In genomic region chr11:100939512-100940151, GRCm38 (mm10) we compare ENCODE assay signal across 8 mouse cellular contexts. TPM values are rescaled to one million over a fixed set of nuclear protein-coding genes. Genes with fewer than 3 reads are reported as not detected.
DNase-seq lines count a peak whose midpoint lies in the region; ATAC-seq and TF ChIP-seq lines count a peak whose summit lies in the region.

Gene Stat3, minus strand, starts transcription at chr11:100939540.

- dilution Hi-C loops in CH12.LX (cut with MboI; ENCODE audit: extremely low pct_ligation_motif_present, extremely low pct_unique_long_range_greater_than_20kb, low sequenced_read_pairs), result no loop called here

- H3K36me3 ChIP-seq in CH12.LX (replicated peaks in 1 of 2; ENCODE audit: control insufficient read depth in 1 of 2, insufficient read depth in 1 of 2, low read length in 1 of 2), result peaks cover 0 to 9% of the 10 kb centered on the region in 2 experiments
- no peaks in the 10 kb centered on the region for H3K36me3 ChIP-seq in forebrain, embryonic 10.5 days (replicated peaks)
- H3K36me3 ChIP-seq in heart, postnatal 0 days (replicated peaks; ENCODE audit: control insufficient read depth, insufficient read depth, low read length), result no peaks in the 10 kb centered on the region
- H3K36me3 ChIP-seq in liver, embryonic 16.5 days (ENCODE audit: control insufficient read depth, insufficient read depth), result no peaks in the 10 kb centered on the region
- no peaks in the 10 kb centered on the region for H3K36me3 ChIP-seq in neural tube, embryonic 13.5 days
- H3K36me3 ChIP-seq in testis, adult 2 months (ENCODE audit: control insufficient read depth, insufficient read depth, low read length), result no peaks in the 10 kb centered on the region

- H3K4me1 ChIP-seq in CH12.LX (ENCODE audit: control insufficient read depth in 1 of 2, insufficient read depth in 2 of 2), result peaks cover 12 to 44% of the 10 kb centered on the region in 2 experiments
- peaks cover 27% of the 10 kb centered on the region for H3K4me1 ChIP-seq in forebrain, embryonic 10.5 days
- peaks cover 31% of the 10 kb centered on the region for H3K4me1 ChIP-seq in heart, postnatal 0 days (ENCODE audit: control insufficient read depth, insufficient read depth)
- H3K4me1 ChIP-seq in liver, embryonic 16.5 days (ENCODE audit: control insufficient read depth, low read depth, low read length), result peaks cover 41% of the 10 kb centered on the region
- peaks cover 41% of the 10 kb centered on the region for H3K4me1 ChIP-seq in neural tube, embryonic 13.5 days (replicated peaks)
- H3K4me1 ChIP-seq in testis, adult 2 months (ENCODE audit: control insufficient read depth, insufficient read depth, low read length), result peaks cover 2% of the 10 kb centered on the region

- in situ Hi-C loops in CH12.LX (cut with MboI; ENCODE audit: low pct_ligation_motif_present, low pct_unique_long_range_greater_than_20kb, low sequenced_read_pairs), result no loop called here

- peak; percentile 93 for TF ChIP-seq POLR2A in CH12.LX (IDR thresholded peaks at IDR 0.05; ENCODE audit: low read depth, low read length)
- TF ChIP-seq POLR2A in testis, adult 2 months (IDR thresholded peaks at IDR 0.05; ENCODE audit: control insufficient read depth, low read depth, low read length), result no peak; the same call in 1 of the 2 replicates

- H3K9ac ChIP-seq in CH12.LX (ENCODE audit: insufficient read depth, low read depth), result peak within 1 kb of the TSS; percentile 92
- peak within 1 kb of the TSS; percentile 97 for H3K9ac ChIP-seq in heart, postnatal 0 days (replicated peaks; ENCODE audit: low read depth, low read length)
- H3K9ac ChIP-seq in liver, embryonic 16.5 days (ENCODE audit: low read depth, low read length), result peak within 1 kb of the TSS; percentile 98
- H3K9ac ChIP-seq in neural tube, embryonic 13.5 days, result peak within 1 kb of the TSS; percentile 94

- no peaks in the 10 kb centered on the region for H3K27me3 ChIP-seq in CH12.LX (replicated peaks)
- peaks cover 11% of the 10 kb centered on the region for H3K27me3 ChIP-seq in forebrain, embryonic 10.5 days (ENCODE audit: poor library complexity, severe bottlenecking)
- no peaks in the 10 kb centered on the region for H3K27me3 ChIP-seq in heart, postnatal 0 days (ENCODE audit: control insufficient read depth, insufficient read depth, low read length)
- H3K27me3 ChIP-seq in liver, embryonic 16.5 days (ENCODE audit: control insufficient read depth, insufficient read depth, low read depth, low read length), result no peaks in the 10 kb centered on the region
- no peaks in the 10 kb centered on the region; the same call in 1 of the 2 replicates for H3K27me3 ChIP-seq in neural tube, embryonic 13.5 days
- no peaks in the 10 kb centered on the region for H3K27me3 ChIP-seq in testis, adult 2 months (ENCODE audit: control insufficient read depth, insufficient read depth, low read length)

- peak within 1 kb of the TSS; percentile 57 for H3K27ac ChIP-seq in CH12.LX (ENCODE audit: insufficient read depth, low read depth)
- H3K27ac ChIP-seq in forebrain, embryonic 10.5 days, result peak within 1 kb of the TSS; percentile 92
- peak within 1 kb of the TSS; percentile 98 for H3K27ac ChIP-seq in heart, postnatal 0 days (ENCODE audit: low read depth)
- peak within 1 kb of the TSS; percentile 94 for H3K27ac ChIP-seq in liver, embryonic 16.5 days (ENCODE audit: low read length)
- peak within 1 kb of the TSS; percentile 88 for H3K27ac ChIP-seq in neural tube, embryonic 13.5 days (replicated peaks)
- H3K27ac ChIP-seq in testis, adult 2 months (ENCODE audit: control insufficient read depth, insufficient read depth, low read depth, low read length), result peak within 1 kb of the TSS; percentile 80

- H3K4me3 ChIP-seq in CH12.LX (replicated peaks in 1 of 3; ENCODE audit: low read depth in 2 of 3, low read length in 2 of 3, poor library complexity in 1 of 3), result peak within 1 kb of the TSS; percentile 86 to 98 (median 89)
- peak within 1 kb of the TSS; percentile 83 for H3K4me3 ChIP-seq in forebrain, embryonic 10.5 days
- H3K4me3 ChIP-seq in heart, postnatal 0 days (ENCODE audit: low read depth, low read length), result peak within 1 kb of the TSS; percentile 99
- H3K4me3 ChIP-seq in liver, embryonic 16.5 days (ENCODE audit: low read depth, low read length), result peak within 1 kb of the TSS; percentile 95
- peak within 1 kb of the TSS; percentile 98 for H3K4me3 ChIP-seq in neural tube, embryonic 13.5 days
- H3K4me3 ChIP-seq in testis, adult 2 months (ENCODE audit: control insufficient read depth, low read depth, low read length), result peak within 1 kb of the TSS; percentile 88

- H3K79me2 ChIP-seq in CH12.LX (replicated peaks; ENCODE audit: control insufficient read depth, extremely low read depth, insufficient read depth, poor library complexity, severe bottlenecking), result peaks cover 40% of the 10 kb centered on the region

- peak; percentile 89 for TF ChIP-seq EP300 in CH12.LX (IDR thresholded peaks at IDR 0.05; ENCODE audit: low read length)
- TF ChIP-seq EP300 in heart, postnatal 0 days (IDR thresholded peaks at IDR 0.05; ENCODE audit: low read depth), result peak; percentile 95

- peak within 1 kb of the TSS; percentile 99 for H3K4me2 ChIP-seq in CH12.LX (ENCODE audit: insufficient read depth, low read depth, poor library complexity, severe bottlenecking)
- H3K4me2 ChIP-seq in heart, postnatal 0 days (ENCODE audit: low read depth, low read length), result peak within 1 kb of the TSS; percentile 73
- H3K4me2 ChIP-seq in liver, embryonic 16.5 days (ENCODE audit: low read depth, low read length), result peak within 1 kb of the TSS; percentile 94
- H3K4me2 ChIP-seq in neural tube, embryonic 13.5 days, result peak within 1 kb of the TSS; percentile 71

- TF ChIP-seq RAD21 in CH12.LX (IDR thresholded peaks at IDR 0.05; ENCODE audit: low read depth, low read length), result no peak; the same call in 1 of the 2 replicates

- peak; percentile 97 for ATAC-seq in heart, postnatal 0 days (ENCODE audit: insufficient read depth, low read depth)
- ATAC-seq in liver, embryonic 16.5 days (ENCODE audit: low read depth), result peak; percentile 97
- peak; percentile 94 for ATAC-seq in neural tube, embryonic 13.5 days (ENCODE audit: low read depth)

- H3K9me3 ChIP-seq in CH12.LX (replicated peaks; ENCODE audit: low read length), result peaks cover under 1% of the 10 kb centered on the region
- H3K9me3 ChIP-seq in forebrain, embryonic 10.5 days, result no peaks in the 10 kb centered on the region
- H3K9me3 ChIP-seq in heart, postnatal 0 days (replicated peaks; ENCODE audit: control insufficient read depth, low read length), result peaks cover under 1% of the 10 kb centered on the region; the same call in 1 of the 2 replicates
- H3K9me3 ChIP-seq in liver, embryonic 16.5 days (replicated peaks; ENCODE audit: control insufficient read depth, low read length), result no peaks in the 10 kb centered on the region
- H3K9me3 ChIP-seq in neural tube, embryonic 13.5 days, result no peaks in the 10 kb centered on the region

- TF ChIP-seq CTCF in CH12.LX (conservative IDR thresholded peaks at IDR 0.05 in 1 of 2, IDR thresholded peaks at IDR 0.05 in 1 of 2; ENCODE audit: low read depth in 2 of 2, low read length in 2 of 2), result peak in 1 of 2 experiments; percentile 31; a peak in 2 of 4 replicates
- TF ChIP-seq CTCF in heart, postnatal 0 days (IDR thresholded peaks at IDR 0.05; ENCODE audit: low read depth), result peak; percentile 1; the same call in 1 of the 2 replicates
- no peak for TF ChIP-seq CTCF in testis, adult 2 months (IDR thresholded peaks at IDR 0.05; ENCODE audit: control insufficient read depth, insufficient read depth, insufficient replicate concordance, low read depth, low read length)

- peak; percentile 100 for DNase-seq in CH12.LX (ENCODE audit: extremely low read depth)
- DNase-seq in c-Kit-positive CD71-negative TER-119-negative erythroid progenitor cells, embryonic 14.5 days (ENCODE audit: low read depth), result peak; percentile 100
- DNase-seq in forebrain, embryonic 10.5 days (ENCODE audit: extremely low spot score, low spot score), result peak; percentile 100
- DNase-seq in heart, postnatal 0 days (ENCODE audit: low spot score), result peak; percentile 100
- DNase-seq in kidney, postnatal 4 days, result peak; percentile 100

- WGBS in forebrain, embryonic 10.5 days, result 2% methylated on average over 29 of the region's 29 CpGs
- under 1% methylated on average over 29 of the region's 29 CpGs for WGBS in heart, postnatal 0 days
- under 1% methylated on average over 29 of the region's 29 CpGs for WGBS in liver, embryonic 16.5 days (ENCODE audit: insufficient replicate concordance)
- 2% methylated on average over 29 of the region's 29 CpGs for WGBS in neural tube, embryonic 13.5 days

TF ChIP-seq in CH12.LX, 34 proteins besides CTCF, POLR2A, EP300 and RAD21 (continues in another document):
- TF ChIP-seq ZNF384 (IDR thresholded peaks at IDR 0.05; ENCODE audit: low read depth, low read length) (peak; percentile 70), MAFK (IDR thresholded peaks at IDR 0.05; ENCODE audit: insufficient replicate concordance, low read length) (peak; percentile 76; the same call in 1 of the 2 replicates), NRF1 (IDR thresholded peaks at IDR 0.05; ENCODE audit: low read depth, low read length) (peak; percentile 70), JUN (IDR thresholded peaks at IDR 0.05; ENCODE audit: insufficient read depth, low read depth, low read length) (peak; percentile 71), MYC (IDR thresholded peaks at IDR 0.05; ENCODE audit: low read depth, low read length) (peak; percentile 99), USF2 (conservative IDR thresholded peaks at IDR 0.05; ENCODE audit: low read depth, low read length) (peak; percentile 83), MEF2A (IDR thresholded peaks at IDR 0.05; ENCODE audit: borderline replicate concordance, low read depth, low read length) (peak; percentile 97), MAZ (IDR thresholded peaks at IDR 0.05; ENCODE audit: low read depth, low read length) (peak; percentile 99), TBP (conservative IDR thresholded peaks at IDR 0.05; ENCODE audit: low read depth, low read length) (peak; percentile 96), CHD1 (IDR thresholded peaks at IDR 0.05; ENCODE audit: low read depth, low read length) (peak; percentile 68), GABPA (IDR thresholded peaks at IDR 0.05; ENCODE audit: insufficient replicate concordance, low read depth, low read length) (no peak), HCFC1 (IDR thresholded peaks at IDR 0.05; ENCODE audit: low read depth, low read length) (peak; percentile 81)

RNA-seq across cellular contexts. Expression of gene Stat3, which starts in this region (rescaled TPM):
- total RNA-seq in CH12.LX (2012; rRNA removed) (51.1 and 52.1 TPM in 2 replicates), CH12.LX (2014; rRNA removed) (35.9 TPM in 2 replicates)
- 66.7 and 69.2 TPM in 2 replicates for polyA plus RNA-seq in CH12.LX (2012; ENCODE audit: insufficient read length, low read depth)
- 15.0 and 15.6 TPM in 2 replicates for polyA plus RNA-seq in forebrain, embryonic 10.5 days (2016; fragmentation: Nextera tagmentation; extraction: Ambion mirVana)
- 105 and 128 TPM in 2 replicates for total RNA-seq in heart, postnatal 0 days (2014; rRNA removed; ENCODE audit: low replicate concordance)
- 53.5 and 65.7 TPM in 2 replicates for polyA plus RNA-seq in heart, postnatal 0 days (2015; fragmentation: Nextera tagmentation; extraction: Ambion mirVana)
- 32.8 and 39.2 TPM in 2 replicates for polyA plus RNA-seq in liver, embryonic 16.5 days (2015; fragmentation: Nextera tagmentation; extraction: Ambion mirVana)
- polyA plus RNA-seq in neural tube, embryonic 13.5 days (2015; fragmentation: Nextera tagmentation; extraction: Ambion mirVana), result 72.3 and 82.3 TPM in 2 replicates
- polyA plus RNA-seq in testis, adult 2 months (2012; rRNA removed), result 25.0 and 30.2 TPM in 2 replicates

Comparison
In these comparisons a context has a peak if more than half of its experiments do, and no peak if none do; other contexts are left out.
1. Peak in every context shown above with its lines: DNase-seq, ATAC-seq, H3K4me3 ChIP-seq and H3K27ac ChIP-seq.